Mouse (Mus musculus) bone marrow, adult 2 months (tissue): Measurements from ENCODE around the gene Adcy7.

Source experiments
- CTCF ChIP-seq: fragments of 200-500 bp; IDR thresholded peaks from 2 replicates; pipeline ENCODE4 v1.5.1; 2011; ENCODE audit warnings: low read length, control low read depth; ENCODE audit not compliant: control insufficient read depth, insufficient read depth
- POLR2A ChIP-seq: fragments of 200-500 bp; IDR thresholded peaks from 2 replicates; pipeline ENCODE4 v1.6.1; 2011; ENCODE audit warnings: low read depth, mild to moderate bottlenecking, control low read depth, low read length, borderline replicate concordance; ENCODE audit not compliant: control insufficient read depth

DNA sequence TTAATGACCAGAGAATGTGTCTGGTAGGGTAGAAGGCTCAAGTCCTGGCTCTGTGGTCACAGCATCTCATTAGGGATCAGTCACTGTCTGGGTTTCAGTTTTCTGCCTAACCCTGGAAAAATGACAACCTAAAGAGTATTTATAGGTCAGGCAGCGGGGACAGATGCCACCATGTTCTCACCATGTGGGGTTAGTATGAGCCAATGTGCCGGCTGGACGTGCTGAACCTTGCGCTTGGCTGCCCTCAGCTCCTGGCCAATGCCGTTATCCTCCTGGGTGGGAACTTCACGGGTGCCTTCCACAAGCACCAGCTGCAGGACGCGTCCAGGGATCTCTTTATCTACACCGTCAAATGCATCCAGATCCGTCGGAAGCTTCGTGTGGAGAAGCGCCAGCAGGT is 38.1 kb downstream of the Adcy7 start:
- TF ChIP-seq CTCF: no peak
- no peak for TF ChIP-seq POLR2A
